Mouse (Mus musculus): ENCODE results near the gene Dnase2b. TPM values are rescaled to one million over a fixed set of nuclear protein-coding genes. Genes with fewer than 3 reads are reported as not detected.

Gene Dnase2b
- not detected in 2 replicates for polyA plus RNA-seq (2016; fragmentation: Nextera tagmentation; extraction: Ambion mirVana)

GRCm38 (mm10) chr3:146615496-146615895 lies at the start of gene Dnase2b:
TSS of gene Dnase2b (minus strand) at chr3:146615596.
- Histone ChIP-seq H3K4me3 (no peak within 1 kb of the TSS), H3K9ac (no peak within 1 kb of the TSS), H3K27me3 (no peaks in the 10 kb centered on the region), H3K9me3 (replicated peaks) (no peaks in the 10 kb centered on the region), H3K4me1 (no peaks in the 10 kb centered on the region), H3K27ac (no peak within 1 kb of the TSS), H3K4me2 (replicated peaks) (no peak within 1 kb of the TSS), H3K36me3 (no peaks in the 10 kb centered on the region)
- 89% methylated on average over 4 of the region's 4 CpGs for WGBS
- ATAC-seq (ENCODE audit: low FRiP score): no peak

GRCm38 (mm10) chr3:146661907-146662306 lies 46.5 kb upstream of the Dnase2b start:
- H3K9me3 ChIP-seq (replicated peaks): no peaks in the 10 kb centered on the region

DNA sequence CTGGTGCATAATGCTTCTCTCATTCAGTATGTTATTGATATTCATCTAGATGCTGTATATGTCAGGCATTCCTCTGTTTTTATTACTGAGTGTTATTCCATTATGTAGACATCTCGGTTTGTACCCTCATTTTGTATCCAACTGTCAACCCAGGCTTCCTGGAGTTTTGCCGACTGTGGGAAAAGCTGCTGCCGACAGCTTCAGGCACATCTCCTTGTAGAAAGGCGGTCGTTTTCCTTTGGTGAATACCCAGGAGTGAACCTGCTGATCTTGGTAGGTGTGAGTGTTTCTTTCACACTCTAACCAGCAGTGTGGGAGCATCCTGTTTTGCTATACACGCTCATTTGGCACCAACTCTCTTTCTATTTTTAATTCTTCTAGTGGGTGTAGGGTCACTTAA lies 45.6 kb upstream of the Dnase2b start:
- Histone ChIP-seq H3K4me1 (no peaks in the 10 kb centered on the region), H3K9ac (no peak overlapping the region), H3K9me3 (replicated peaks) (no peaks in the 10 kb centered on the region), H3K36me3 (no peaks in the 10 kb centered on the region), H3K27me3 (no peaks in the 10 kb centered on the region), H3K27ac (no peak overlapping the region), H3K4me3 (no peak overlapping the region), H3K4me2 (replicated peaks) (no peak overlapping the region)
- no peak for ATAC-seq (ENCODE audit: low FRiP score)
- 79% methylated on average over 6 of the region's 6 CpGs for WGBS

More at GRCm38 (mm10) chr3:146661907-146662306, 46.5 kb upstream of the Dnase2b start:
- no peak overlapping the region for H3K9ac ChIP-seq
- WGBS: 83% methylated on average over 7 of the region's 7 CpGs
- no peaks in the 10 kb centered on the region for H3K36me3 ChIP-seq
- no peak overlapping the region for H3K4me3 ChIP-seq
- no peaks in the 10 kb centered on the region for H3K27me3 ChIP-seq
- no peak for ATAC-seq (ENCODE audit: low FRiP score)
- no peaks in the 10 kb centered on the region for H3K4me1 ChIP-seq
- H3K27ac ChIP-seq: no peak overlapping the region
- no peak overlapping the region for H3K4me2 ChIP-seq (replicated peaks)

GRCm38 (mm10) chr3:146659321-146659720 lies 43.9 kb upstream of the Dnase2b start:
- Histone ChIP-seq H3K27me3 (no peaks in the 10 kb centered on the region), H3K4me3 (no peak overlapping the region), H3K27ac (no peak overlapping the region), H3K4me1 (no peaks in the 10 kb centered on the region), H3K36me3 (no peaks in the 10 kb centered on the region), H3K4me2 (replicated peaks) (no peak overlapping the region), H3K9me3 (replicated peaks) (no peaks in the 10 kb centered on the region), H3K9ac (no peak overlapping the region)
- whole genome bisulfite sequencing: 94% methylated on average over 5 of the region's 5 CpGs
- no peak for ATAC-seq (ENCODE audit: low FRiP score)

DNA sequence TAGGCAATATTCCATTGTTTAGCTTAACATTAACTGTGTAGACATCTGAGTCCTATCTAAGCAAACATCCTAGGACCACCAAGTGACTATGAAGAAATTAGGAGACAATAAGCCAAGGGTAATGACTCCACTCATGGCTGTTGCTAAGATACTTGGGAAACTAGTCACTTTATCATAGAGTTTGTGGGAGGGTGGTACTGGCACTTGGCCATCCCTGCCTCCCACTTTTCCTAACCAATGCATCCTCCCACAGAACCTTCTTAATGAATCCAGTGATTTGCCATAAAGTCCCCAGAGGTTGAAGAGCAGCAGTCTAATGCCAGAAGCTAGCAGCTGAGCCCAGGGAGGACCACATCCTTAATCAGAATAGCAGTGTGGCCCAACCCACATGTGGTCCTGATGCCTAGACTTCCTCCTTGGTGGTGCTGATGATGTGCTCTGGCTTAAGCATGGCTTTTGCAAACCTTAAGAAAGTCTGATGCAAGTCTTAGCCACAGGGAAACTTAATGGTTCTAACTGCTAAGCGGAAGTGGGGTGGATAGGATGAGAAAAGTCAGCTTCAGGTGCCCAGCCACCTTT lies 42.8 kb upstream of the Dnase2b start:
- Histone ChIP-seq H3K4me1 (no peaks in the 10 kb centered on the region), H3K27ac (no peak overlapping the region), H3K4me2 (replicated peaks) (no peak overlapping the region), H3K4me3 (no peak overlapping the region), H3K36me3 (no peaks in the 10 kb centered on the region), H3K9me3 (replicated peaks) (no peaks in the 10 kb centered on the region), H3K9ac (no peak overlapping the region), H3K27me3 (no peaks in the 10 kb centered on the region)
- WGBS: 96% methylated on average over 1 of the region's 1 CpGs
- no peak for ATAC-seq (ENCODE audit: low FRiP score)

GRCm38 (mm10) chr3:146657433-146657832 lies 42.0 kb upstream of the Dnase2b start:
- H3K9ac ChIP-seq: no peak overlapping the region
- no peak overlapping the region for H3K4me2 ChIP-seq (replicated peaks)
- no peaks in the 10 kb centered on the region for H3K9me3 ChIP-seq (replicated peaks)
- WGBS: 95% methylated on average over 5 of the region's 5 CpGs
- H3K27me3 ChIP-seq: no peaks in the 10 kb centered on the region
- H3K36me3 ChIP-seq: no peaks in the 10 kb centered on the region
- ATAC-seq (ENCODE audit: low FRiP score): no peak
- no peak overlapping the region for H3K4me3 ChIP-seq
- H3K27ac ChIP-seq: no peak overlapping the region
- no peaks in the 10 kb centered on the region for H3K4me1 ChIP-seq

- H3K4me3 ChIP-seq: no peak overlapping the region
- H3K36me3 ChIP-seq: no peaks in the 10 kb centered on the region
- H3K4me2 ChIP-seq (replicated peaks): no peak overlapping the region
- 66% methylated on average over 2 of the region's 2 CpGs for WGBS
- no peak overlapping the region for H3K9ac ChIP-seq
- no peak overlapping the region for H3K27ac ChIP-seq
- ATAC-seq (ENCODE audit: low FRiP score): no peak
- no peaks in the 10 kb centered on the region for H3K27me3 ChIP-seq
- H3K9me3 ChIP-seq (replicated peaks): no peaks in the 10 kb centered on the region
- H3K4me1 ChIP-seq: no peaks in the 10 kb centered on the region
These were observed 39.7 kb upstream of the Dnase2b start for GRCm38 (mm10) chr3:146655111-146655577.

GRCm38 (mm10) chr3:146653692-146654091 lies 38.3 kb upstream of the Dnase2b start:
- ATAC-seq (ENCODE audit: low FRiP score): no peak
- H3K4me2 ChIP-seq (replicated peaks): no peak overlapping the region

GRCm38 (mm10) chr3:146652431-146652830 lies 37.0 kb upstream of the Dnase2b start:
- 92% methylated on average over 5 of the region's 5 CpGs for WGBS
- Histone ChIP-seq H3K36me3 (no peaks in the 10 kb centered on the region), H3K4me2 (replicated peaks) (no peak overlapping the region), H3K4me3 (no peak overlapping the region), H3K9me3 (replicated peaks) (no peaks in the 10 kb centered on the region), H3K27ac (no peak overlapping the region), H3K4me1 (no peaks in the 10 kb centered on the region), H3K9ac (no peak overlapping the region), H3K27me3 (no peaks in the 10 kb centered on the region)
- ATAC-seq (ENCODE audit: low FRiP score): no peak

More at GRCm38 (mm10) chr3:146653692-146654091, 38.3 kb upstream of the Dnase2b start:
- Histone ChIP-seq H3K9me3 (replicated peaks) (no peaks in the 10 kb centered on the region), H3K27ac (no peak overlapping the region), H3K27me3 (no peaks in the 10 kb centered on the region), H3K4me3 (no peak overlapping the region), H3K36me3 (no peaks in the 10 kb centered on the region), H3K4me1 (no peaks in the 10 kb centered on the region), H3K9ac (no peak overlapping the region)
- 82% methylated on average over 6 of the region's 6 CpGs for WGBS

DNA sequence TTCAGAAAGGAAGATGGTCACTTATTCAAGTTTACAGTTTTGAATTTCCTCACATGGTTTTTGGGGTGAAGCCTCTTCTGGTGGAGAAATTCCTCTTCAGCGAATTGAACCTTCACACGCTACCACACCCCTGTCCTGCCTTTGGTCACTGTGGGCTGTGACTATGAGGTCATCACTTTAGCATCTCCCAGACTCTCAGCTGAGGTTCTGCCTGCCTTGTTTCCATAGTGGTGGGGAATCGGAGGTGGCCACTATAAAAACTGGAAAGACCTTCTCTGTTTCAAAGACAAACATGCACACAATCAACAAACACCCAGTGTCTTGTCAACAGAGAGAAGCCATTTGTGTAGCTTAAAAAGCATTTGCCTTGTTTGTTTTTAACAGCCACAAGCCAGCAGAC lies 35.8 kb upstream of the Dnase2b start, which contains the start of gene 4930503B20Rik:
TSS of gene 4930503B20Rik (minus strand) at position 101 of the 400 bp plus-strand sequence.
- Histone ChIP-seq H3K4me3 (no peak within 1 kb of the TSS), H3K4me1 (no peaks in the 10 kb centered on the region), H3K27me3 (no peaks in the 10 kb centered on the region), H3K27ac (no peak within 1 kb of the TSS), H3K4me2 (replicated peaks) (no peak within 1 kb of the TSS), H3K36me3 (no peaks in the 10 kb centered on the region), H3K9ac (no peak within 1 kb of the TSS), H3K9me3 (replicated peaks) (no peaks in the 10 kb centered on the region)
- ATAC-seq (ENCODE audit: low FRiP score): no peak
- WGBS: 83% methylated on average over 3 of the region's 3 CpGs

DNA sequence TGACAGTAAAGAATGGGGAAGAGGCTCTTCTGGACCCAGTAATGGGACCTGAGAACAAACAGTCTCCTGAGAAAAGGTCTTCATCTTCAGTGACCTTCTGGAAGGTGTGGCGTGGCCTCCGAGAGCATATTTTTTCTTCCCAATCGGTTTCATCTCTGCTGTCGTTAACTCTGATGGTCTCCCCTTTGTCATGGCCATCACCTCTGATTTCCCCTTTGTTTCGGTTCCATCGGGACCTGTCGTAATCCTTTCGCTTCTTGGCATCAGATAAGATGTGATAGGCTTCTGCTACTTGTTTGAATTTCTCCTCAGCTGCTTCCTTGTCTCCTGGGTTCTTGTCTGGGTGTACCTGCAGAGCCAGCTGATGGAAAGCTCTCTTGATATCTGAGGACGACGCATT lies 35.3 kb upstream of the Dnase2b start:
- ATAC-seq (ENCODE audit: low FRiP score): no peak
- H3K4me2 ChIP-seq (replicated peaks): no peak overlapping the region
- no peaks in the 10 kb centered on the region for H3K36me3 ChIP-seq
- H3K9me3 ChIP-seq (replicated peaks): no peaks in the 10 kb centered on the region
- H3K4me1 ChIP-seq: no peaks in the 10 kb centered on the region
- 94% methylated on average over 10 of the region's 10 CpGs for WGBS
- no peak overlapping the region for H3K4me3 ChIP-seq
- no peak overlapping the region for H3K9ac ChIP-seq
- H3K27me3 ChIP-seq: no peaks in the 10 kb centered on the region
- no peak overlapping the region for H3K27ac ChIP-seq

GRCm38 (mm10) chr3:146649311-146649894 lies 34.0 kb upstream of the Dnase2b start:
- Histone ChIP-seq H3K4me2 (replicated peaks) (no peak overlapping the region), H3K36me3 (no peaks in the 10 kb centered on the region), H3K4me3 (no peak overlapping the region), H3K9me3 (replicated peaks) (no peaks in the 10 kb centered on the region), H3K27me3 (no peaks in the 10 kb centered on the region), H3K27ac (no peak overlapping the region), H3K9ac (no peak overlapping the region), H3K4me1 (no peaks in the 10 kb centered on the region)
- WGBS: 68% methylated on average over 10 of the region's 10 CpGs
- ATAC-seq (ENCODE audit: low FRiP score): no peak
